Mouse (Mus musculus): ENCODE results near the gene Cmip. TPM values are rescaled to one million over a fixed set of nuclear protein-coding genes. Genes with fewer than 3 reads are reported as not detected.

The Cmip gene
- polyA plus RNA-seq, 1 experiment from 2014 or later: 6.2 TPM

- H3K4me1 ChIP-seq: no peaks in the 10 kb centered on the region
- H3K4me2 ChIP-seq: no peak overlapping the region
- no peak overlapping the region for H3K9ac ChIP-seq
- peaks cover 66% of the 10 kb centered on the region for H3K36me3 ChIP-seq
- no peaks in the 10 kb centered on the region for H3K9me3 ChIP-seq
- no peaks in the 10 kb centered on the region for H3K27me3 ChIP-seq (replicated peaks)
- no peak overlapping the region for H3K27ac ChIP-seq (replicated peaks)
- ATAC-seq (ENCODE audit: extremely low read depth, insufficient number of reproducible peaks, low FRiP score, low TSS enrichment): no peak
- 89% methylated on average over 6 of the region's 6 CpGs for WGBS
- H3K4me3 ChIP-seq: no peak overlapping the region
Observed at GRCm38 (mm10) chr8:117455701-117456100, 198.8 kb downstream of the Cmip start.

GRCm38 (mm10) chr8:117458440-117458839 lies 201.6 kb downstream of the Cmip start:
- Histone ChIP-seq H3K4me3 (no peak overlapping the region), H3K27me3 (replicated peaks) (no peaks in the 10 kb centered on the region), H3K4me1 (no peaks in the 10 kb centered on the region), H3K27ac (replicated peaks) (no peak overlapping the region), H3K36me3 (peaks cover 52% of the 10 kb centered on the region), H3K9me3 (no peaks in the 10 kb centered on the region), H3K4me2 (no peak overlapping the region), H3K9ac (no peak overlapping the region)
- WGBS: 52% methylated on average over 5 of the region's 5 CpGs
- no peak for ATAC-seq (ENCODE audit: extremely low read depth, insufficient number of reproducible peaks, low FRiP score, low TSS enrichment)

- peaks cover 10% of the 10 kb centered on the region for H3K36me3 ChIP-seq
Observed at GRCm38 (mm10) chr8:117462701-117463284, 205.9 kb downstream of the Cmip start.

GRCm38 (mm10) chr8:117464525-117464924 lies 207.7 kb downstream of the Cmip start:
- Histone ChIP-seq H3K27ac (replicated peaks) (no peak overlapping the region), H3K27me3 (replicated peaks) (no peaks in the 10 kb centered on the region), H3K4me1 (no peaks in the 10 kb centered on the region), H3K4me2 (no peak overlapping the region), H3K4me3 (no peak overlapping the region), H3K9me3 (no peaks in the 10 kb centered on the region), H3K36me3 (peaks cover 7% of the 10 kb centered on the region; the same call in 1 of the 2 replicates), H3K9ac (no peak overlapping the region)
- 93% methylated on average over 6 of the region's 6 CpGs for WGBS
- no peak for ATAC-seq (ENCODE audit: extremely low read depth, insufficient number of reproducible peaks, low FRiP score, low TSS enrichment)

More at GRCm38 (mm10) chr8:117462701-117463284, 205.9 kb downstream of the Cmip start:
- Histone ChIP-seq H3K4me2 (no peak overlapping the region), H3K9ac (no peak overlapping the region), H3K27ac (replicated peaks) (no peak overlapping the region), H3K4me1 (no peaks in the 10 kb centered on the region), H3K4me3 (no peak overlapping the region), H3K27me3 (replicated peaks) (no peaks in the 10 kb centered on the region), H3K9me3 (no peaks in the 10 kb centered on the region)
- ATAC-seq (ENCODE audit: extremely low read depth, insufficient number of reproducible peaks, low FRiP score, low TSS enrichment): no peak
- 74% methylated on average over 11 of the region's 11 CpGs for WGBS

- Histone ChIP-seq H3K4me3 (no peak overlapping the region), H3K4me1 (peaks cover 7% of the 10 kb centered on the region), H3K36me3 (peaks cover 7% of the 10 kb centered on the region; the same call in 1 of the 2 replicates), H3K27ac (replicated peaks) (no peak overlapping the region), H3K27me3 (replicated peaks) (no peaks in the 10 kb centered on the region), H3K9me3 (no peaks in the 10 kb centered on the region), H3K4me2 (no peak overlapping the region), H3K9ac (no peak overlapping the region)
- 34% methylated on average over 5 of the region's 5 CpGs for WGBS
- ATAC-seq (ENCODE audit: extremely low read depth, insufficient number of reproducible peaks, low FRiP score, low TSS enrichment): no peak
Observed at GRCm38 (mm10) chr8:117465250-117465649, 208.4 kb downstream of the Cmip start.

- no peaks in the 10 kb centered on the region for H3K36me3 ChIP-seq
- ATAC-seq (ENCODE audit: extremely low read depth, insufficient number of reproducible peaks, low FRiP score, low TSS enrichment): no peak
- H3K9me3 ChIP-seq: no peaks in the 10 kb centered on the region
- no peak overlapping the region for H3K4me2 ChIP-seq
- H3K9ac ChIP-seq: no peak overlapping the region
- no peak overlapping the region for H3K27ac ChIP-seq (replicated peaks)
- no peak overlapping the region for H3K4me3 ChIP-seq
- 71% methylated on average over 10 of the region's 10 CpGs for WGBS
- H3K4me1 ChIP-seq: peaks cover 16% of the 10 kb centered on the region
- no peaks in the 10 kb centered on the region for H3K27me3 ChIP-seq (replicated peaks)
Observed at GRCm38 (mm10) chr8:117467466-117467865, 210.6 kb downstream of the Cmip start.

- no peaks in the 10 kb centered on the region for H3K9me3 ChIP-seq
- peaks cover 16% of the 10 kb centered on the region for H3K4me1 ChIP-seq
- H3K4me2 ChIP-seq: peak overlapping the region; percentile 61
- WGBS: 35% methylated on average over 16 of the region's 16 CpGs
- H3K36me3 ChIP-seq: no peaks in the 10 kb centered on the region
- peak overlapping the region; percentile 43 for H3K27ac ChIP-seq (replicated peaks)
- H3K4me3 ChIP-seq: peak overlapping the region; percentile 41
- H3K9ac ChIP-seq: peak overlapping the region; percentile 29
- no peaks in the 10 kb centered on the region for H3K27me3 ChIP-seq (replicated peaks)
- ATAC-seq (ENCODE audit: extremely low read depth, insufficient number of reproducible peaks, low FRiP score, low TSS enrichment): 0 out of 2 replicates have a peak, but pooled peaks have one; percentile 16
Observed at GRCm38 (mm10) chr8:117469431-117470341, 212.8 kb downstream of the Cmip start.

GRCm38 (mm10) chr8:117470342-117470781 lies 213.5 kb downstream of the Cmip start:
- no peaks in the 10 kb centered on the region for H3K9me3 ChIP-seq
- H3K9ac ChIP-seq: peak overlapping the region; percentile 29
- no peaks in the 10 kb centered on the region for H3K36me3 ChIP-seq
- WGBS: 3% methylated on average over 8 of the region's 14 CpGs
- H3K27ac ChIP-seq (replicated peaks): peak overlapping the region; percentile 43; the same call in 1 of the 2 replicates
- H3K27me3 ChIP-seq (replicated peaks): no peaks in the 10 kb centered on the region
- peak overlapping the region; percentile 41 for H3K4me3 ChIP-seq
- peaks cover 16% of the 10 kb centered on the region for H3K4me1 ChIP-seq
- peak; percentile 58; the same call in 1 of the 2 replicates for ATAC-seq (ENCODE audit: extremely low read depth, insufficient number of reproducible peaks, low FRiP score, low TSS enrichment)
- H3K4me2 ChIP-seq: peak overlapping the region; percentile 61

- H3K4me2 ChIP-seq: no peak overlapping the region
- no peaks in the 10 kb centered on the region for H3K27me3 ChIP-seq (replicated peaks)
- H3K9me3 ChIP-seq: no peaks in the 10 kb centered on the region
- H3K4me3 ChIP-seq: no peak overlapping the region
- H3K36me3 ChIP-seq: no peaks in the 10 kb centered on the region
- no peak overlapping the region for H3K9ac ChIP-seq
- H3K4me1 ChIP-seq: peaks cover 16% of the 10 kb centered on the region
- ATAC-seq (ENCODE audit: extremely low read depth, insufficient number of reproducible peaks, low FRiP score, low TSS enrichment): no peak
- 16% methylated on average over 3 of the region's 3 CpGs for WGBS
- no peak overlapping the region for H3K27ac ChIP-seq (replicated peaks)
Observed at GRCm38 (mm10) chr8:117471174-117471573, 214.3 kb downstream of the Cmip start.

- Histone ChIP-seq H3K4me1 (peaks cover 16% of the 10 kb centered on the region), H3K27me3 (replicated peaks) (no peaks in the 10 kb centered on the region), H3K4me3 (no peak overlapping the region), H3K9me3 (no peaks in the 10 kb centered on the region), H3K4me2 (no peak overlapping the region), H3K9ac (no peak overlapping the region), H3K27ac (replicated peaks) (no peak overlapping the region), H3K36me3 (no peaks in the 10 kb centered on the region)
- 70% methylated on average over 9 of the region's 9 CpGs for WGBS
- ATAC-seq (ENCODE audit: extremely low read depth, insufficient number of reproducible peaks, low FRiP score, low TSS enrichment): no peak
Observed at GRCm38 (mm10) chr8:117471655-117472054, 214.8 kb downstream of the Cmip start.

GRCm38 (mm10) chr8:117472332-117472731 lies 215.5 kb downstream of the Cmip start:
- H3K4me2 ChIP-seq: no peak overlapping the region
- 83% methylated on average over 4 of the region's 4 CpGs for WGBS
- no peak overlapping the region for H3K27ac ChIP-seq (replicated peaks)
- H3K4me3 ChIP-seq: no peak overlapping the region
- H3K9me3 ChIP-seq: no peaks in the 10 kb centered on the region
- no peak overlapping the region for H3K9ac ChIP-seq
- H3K27me3 ChIP-seq (replicated peaks): no peaks in the 10 kb centered on the region
- peaks cover 16% of the 10 kb centered on the region for H3K4me1 ChIP-seq
- no peaks in the 10 kb centered on the region for H3K36me3 ChIP-seq
- ATAC-seq (ENCODE audit: extremely low read depth, insufficient number of reproducible peaks, low FRiP score, low TSS enrichment): no peak

Measured in heart, embryonic 13.5 days (tissue).